ENCODE assay signal across 18 mouse cellular contexts in the genomic region with DNA sequence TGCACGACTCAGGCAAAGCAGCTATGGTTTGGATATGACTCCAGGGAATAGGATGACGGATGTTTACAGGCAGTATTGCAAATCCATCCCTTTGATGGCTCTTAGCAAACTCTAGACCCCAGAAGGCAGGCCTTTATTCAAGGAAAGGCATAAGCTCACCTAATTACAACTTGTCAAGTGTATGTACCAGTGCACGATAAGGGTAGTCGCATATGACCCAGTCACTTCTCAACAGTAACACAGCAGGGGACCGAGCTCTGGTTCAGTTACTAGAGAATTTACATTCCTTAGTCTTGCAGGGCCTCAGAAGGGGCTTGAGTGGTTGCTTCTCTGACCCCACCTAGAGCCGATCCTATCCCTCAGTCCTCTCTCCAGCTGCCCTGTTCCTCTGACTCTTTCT.
DNase-seq lines count a peak whose midpoint lies in the region; ATAC-seq and TF ChIP-seq lines count a peak whose summit lies in the region.
"Had no signal": no experiment of that assay in that cellular context is flagged by ENCODE, and none has a peak within 500 bp of the region (broad histone marks: within the 10 kb centered on the region; RNA-seq: fewer than 3 reads in every experiment).

No protein-coding gene starts in this region.

- no peak for TF ChIP-seq CTCF in intestine, postnatal 0 days (IDR thresholded peaks at IDR 0.05; ENCODE audit: low read depth)

- peak; percentile 22 for DNase-seq in ES-CJ7 (ENCODE audit: low read depth, low spot score)
- DNase-seq in embryo, embryonic 11.5 days (ENCODE audit: low read depth, low spot score): peak; percentile 23
- DNase-seq in heart, postnatal 4 days: no peak
- no peak for DNase-seq in left cerebral cortex, adult 9 months (ENCODE audit: low spot score in 2 of 2)
- no peak for DNase-seq in urinary bladder, postnatal 4 days (ENCODE audit: low spot score in 2 of 2)
- DNase-seq: B cell, adult 2 months; cerebellum, adult 11-12 months; forebrain, postnatal 0 days; kidney, postnatal 25 days; layer of hippocampus, postnatal 36 days; liver, embryonic 13.5 days; right cerebral cortex, adult 18-20 months; thymus, adult 2 months had no signal

- H3K4me2 ChIP-seq in intestine, embryonic 16.5 days (ENCODE audit: low read depth, low read length): no peak overlapping the region
- no peak overlapping the region for H3K4me2 ChIP-seq in intestine, postnatal 0 days (replicated peaks; ENCODE audit: low read depth)
- H3K4me2 ChIP-seq in limb, embryonic 12.5 days: peak overlapping the region; percentile 9; the same call in 1 of the 2 replicates
- H3K4me2 ChIP-seq: liver, embryonic 13.5 days; neural tube, embryonic 12.5 days had no signal

- no peaks in the 10 kb centered on the region for H3K36me3 ChIP-seq in intestine, embryonic 16.5 days (ENCODE audit: control insufficient read depth, insufficient read depth, low read length)
- H3K36me3 ChIP-seq in intestine, postnatal 0 days (ENCODE audit: control insufficient read depth, insufficient read depth): no peaks in the 10 kb centered on the region
- no peaks in the 10 kb centered on the region for H3K36me3 ChIP-seq in limb, embryonic 12.5 days
- H3K36me3 ChIP-seq: liver, embryonic 13.5 days; neural tube, embryonic 12.5 days had no signal

- H3K27me3 ChIP-seq in intestine, embryonic 16.5 days (replicated peaks; ENCODE audit: control insufficient read depth, insufficient read depth, low read length): no peaks in the 10 kb centered on the region
- H3K27me3 ChIP-seq in intestine, postnatal 0 days (replicated peaks; ENCODE audit: control insufficient read depth, insufficient read depth, low read length): no peaks in the 10 kb centered on the region
- H3K27me3 ChIP-seq in limb, embryonic 12.5 days: no peaks in the 10 kb centered on the region
- H3K27me3 ChIP-seq: liver, embryonic 13.5 days; neural tube, embryonic 12.5 days had no signal

- peak overlapping the region; percentile 6; the same call in 1 of the 2 replicates for H3K9ac ChIP-seq in intestine, embryonic 16.5 days (ENCODE audit: low read depth, low read length)
- no peak overlapping the region for H3K9ac ChIP-seq in intestine, postnatal 0 days (ENCODE audit: low read depth, low read length)
- no peak overlapping the region for H3K9ac ChIP-seq in limb, embryonic 12.5 days (replicated peaks)
- H3K9ac ChIP-seq: forebrain, postnatal 0 days; liver, embryonic 13.5 days; neural tube, embryonic 12.5 days had no signal

- H3K4me3 ChIP-seq in intestine, embryonic 16.5 days (ENCODE audit: low read length): no peak overlapping the region
- H3K4me3 ChIP-seq in intestine, postnatal 0 days (ENCODE audit: low read depth, low read length): no peak overlapping the region
- no peak overlapping the region for H3K4me3 ChIP-seq in limb, embryonic 12.5 days (replicated peaks)
- H3K4me3 ChIP-seq: liver, embryonic 13.5 days; neural tube, embryonic 12.5 days had no signal

- no peak for ATAC-seq in intestine, embryonic 16.5 days
- ATAC-seq in intestine, postnatal 0 days: no peak
- ATAC-seq in limb, embryonic 12.5 days (ENCODE audit: insufficient number of reproducible peaks, insufficient read depth, low FRiP score, low TSS enrichment, low read depth): no peak
- ATAC-seq: activated CD4-positive, CD25-positive, alpha-beta regulatory T cell, adult 4 months; forebrain, postnatal 0 days had no signal

- H3K9me3 ChIP-seq in intestine, embryonic 16.5 days (ENCODE audit: control insufficient read depth, low read length): no peaks in the 10 kb centered on the region
- H3K9me3 ChIP-seq in intestine, postnatal 0 days (ENCODE audit: control insufficient read depth): no peaks in the 10 kb centered on the region
- H3K9me3 ChIP-seq in limb, embryonic 12.5 days: no peaks in the 10 kb centered on the region
- H3K9me3 ChIP-seq: liver, embryonic 13.5 days; neural tube, embryonic 12.5 days had no signal

- WGBS in intestine, embryonic 16.5 days: 53% methylated on average over 6 of the region's 6 CpGs
- 56% methylated on average over 6 of the region's 6 CpGs for WGBS in intestine, postnatal 0 days
- 14% methylated on average over 6 of the region's 6 CpGs for WGBS in limb, embryonic 12.5 days

- peaks cover 15% of the 10 kb centered on the region; the same call in 1 of the 2 replicates for H3K4me1 ChIP-seq in intestine, embryonic 16.5 days (ENCODE audit: control insufficient read depth, insufficient read depth, low read length)
- H3K4me1 ChIP-seq in intestine, postnatal 0 days (replicated peaks; ENCODE audit: control insufficient read depth, insufficient read depth, low read length): no peaks in the 10 kb centered on the region
- H3K4me1 ChIP-seq in limb, embryonic 12.5 days (replicated peaks): peaks cover 25% of the 10 kb centered on the region
- H3K4me1 ChIP-seq: liver, embryonic 13.5 days had no signal

- H3K27ac ChIP-seq in intestine, embryonic 16.5 days (ENCODE audit: low read length): no peak overlapping the region
- no peak overlapping the region for H3K27ac ChIP-seq in intestine, postnatal 0 days (ENCODE audit: low read depth, low read length)
- H3K27ac ChIP-seq in limb, embryonic 12.5 days: peak overlapping the region; percentile 83
- H3K27ac ChIP-seq: liver, embryonic 13.5 days; neural tube, embryonic 12.5 days had no signal

Comparison
In these comparisons a context has a peak if more than half of its experiments do, and no peak if none do; other contexts are left out.
1. DNase-seq: peak in ES-CJ7 (single experiment) and embryo, embryonic 11.5 days (single experiment); none in heart, postnatal 4 days (single experiment), left cerebral cortex, adult 9 months (0 of 2) and urinary bladder, postnatal 4 days (0 of 2).